Mouse (Mus musculus): ENCODE measurements around the gene Gm4340.
"Not testable (repeated sequence)": the region's sequence is repeated elsewhere in the genome, so short reads cannot be mapped to it uniquely, and the experiment has no call there.

DNA sequence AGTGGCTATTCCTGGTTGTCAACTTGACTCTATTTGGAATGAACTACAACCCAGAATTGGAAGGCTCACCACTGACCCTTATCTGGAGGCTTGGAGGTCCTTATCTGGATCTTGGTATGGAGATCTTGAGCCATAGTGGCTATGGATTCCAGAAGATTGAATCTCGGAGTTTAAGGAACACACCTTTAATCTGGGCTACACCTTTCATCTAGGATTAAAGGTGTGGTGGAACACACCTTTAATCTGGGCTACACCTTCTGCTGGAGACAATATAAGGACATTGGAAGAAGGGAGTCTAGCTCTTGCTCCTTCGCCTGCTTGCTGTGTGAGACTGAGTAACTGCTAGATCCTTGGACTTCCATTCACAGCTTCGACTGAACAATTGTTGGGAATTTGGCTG lies 17.1 kb upstream of the Gm4340 start, which contains the start of gene Gm21312:
- not testable (repeated sequence) for TF ChIP-seq CTCF, EP300 (IDR thresholded peaks at IDR 0.05; ENCODE audit: low read depth)

Data from heart, postnatal 0 days (tissue).